Mouse (Mus musculus): Measurements from ENCODE around the gene Jag2. TPM values are rescaled to one million over a fixed set of nuclear protein-coding genes. Genes with fewer than 3 reads are reported as not detected.

Gene Jag2
- polyA plus RNA-seq (2012; rRNA removed), result 59.0 and 68.4 TPM in 2 replicates

GRCm38 (mm10) chr12:112929562-112930352, at the start of gene Jag2:
Gene Jag2, minus strand, starts transcription at chr12:112929776.

GRCm38 (mm10) chr12:112976371-112977073, 46.9 kb upstream of the Jag2 start, which contains the start of gene Btbd6:
Gene Btbd6, plus strand, starts transcription at chr12:112976482.

GRCm38 (mm10) chr12:112941776-112942713, 12.5 kb upstream of the Jag2 start, which contains the start of gene Nudt14:
Gene Nudt14, minus strand, starts transcription at chr12:112942124.

GRCm38 (mm10) chr12:112868178-112869087, 61.1 kb downstream of the Jag2 start, which contains the start of gene Gpr132:
Gene Gpr132, minus strand, starts transcription at chr12:112868228.

Other genes starting within 250 kb of the Jag2 start
- 56.3 and 64.0 TPM in 2 replicates for gene Cep170b, start 209.3 kb downstream of the Jag2 start, polyA plus RNA-seq (2012; rRNA removed)
- 5.6 and 6.2 TPM in 2 replicates for gene Pld4, start 169.1 kb downstream of the Jag2 start, polyA plus RNA-seq (2012; rRNA removed)
- gene Ahnak2, start 127.1 kb downstream of the Jag2 start, polyA plus RNA-seq (2012; rRNA removed), result 6.2 and 8.3 TPM in 2 replicates
- 14.5 and 14.7 TPM in 2 replicates for gene Clba1, start 120.8 kb downstream of the Jag2 start, polyA plus RNA-seq (2012; rRNA removed)
- 28.8 and 28.9 TPM in 2 replicates for gene Cdca4, start 100.4 kb downstream of the Jag2 start, polyA plus RNA-seq (2012; rRNA removed)
- 0.08 TPM in 1 of 2 replicates, not detected in the other for gene Gpr132, start 61.5 kb downstream of the Jag2 start, polyA plus RNA-seq (2012; rRNA removed)
- gene Nudt14, start 12.3 kb upstream of the Jag2 start, polyA plus RNA-seq (2012; rRNA removed), result 33.7 and 39.1 TPM in 2 replicates
- 46.2 and 54.6 TPM in 2 replicates for gene Btbd6, start 46.7 kb upstream of the Jag2 start, polyA plus RNA-seq (2012; rRNA removed)
- 50.2 and 52.5 TPM in 2 replicates for gene Brf1, start 70.9 kb upstream of the Jag2 start, polyA plus RNA-seq (2012; rRNA removed)
- 87.5 and 97.2 TPM in 2 replicates for gene Pacs2, start 84.7 kb upstream of the Jag2 start, polyA plus RNA-seq (2012; rRNA removed)
- gene Tex22, start 144.7 kb upstream of the Jag2 start, polyA plus RNA-seq (2012; rRNA removed), result 0.10 and 0.11 TPM in 2 replicates
- gene Mta1, start 168.5 kb upstream of the Jag2 start, polyA plus RNA-seq (2012; rRNA removed), result 76.5 and 85.5 TPM in 2 replicates
- 397 and 443 TPM in 2 replicates for gene Crip2, start 210.5 kb upstream of the Jag2 start, polyA plus RNA-seq (2012; rRNA removed)
- gene Crip1, start 216.5 kb upstream of the Jag2 start, polyA plus RNA-seq (2012; rRNA removed), result 65.2 and 139 TPM in 2 replicates
- 8.6 and 8.8 TPM in 2 replicates for gene Tedc1, start 226.6 kb upstream of the Jag2 start, polyA plus RNA-seq (2012; rRNA removed)